Mouse (Mus musculus) hindbrain, embryonic 16.5 days (tissue): ENCODE data around the gene Cmtm8. TPM values are rescaled to one million over a fixed set of nuclear protein-coding genes. Genes with fewer than 3 reads are reported as not detected.

Experiments
- ATAC-seq: fragments of 200-750 bp; cut with Nextera tagmentation; 2 replicates; pipeline ENCODE4 v1.8.0; 2017; ENCODE audit warnings: moderate TSS enrichment, moderate library complexity
- H3K27ac ChIP-seq: fragments of 300-500 bp; sonication (generic); 2 replicates; pipeline ENCODE4 v1.5.1; 2014; ENCODE audit warnings: low read depth, mild to moderate bottlenecking, control low read depth, low read length, moderate library complexity
- H3K27me3 ChIP-seq: fragments of 300-500 bp; sonication (generic); replicated peaks from 2 replicates; pipeline ENCODE4 v1.6.1; 2014; ENCODE audit warnings: low read length; ENCODE audit not compliant: control insufficient read depth, insufficient read depth
- H3K36me3 ChIP-seq: fragments of 300-500 bp; sonication (generic); 2 replicates; pipeline ENCODE4 v1.6.1; 2014; ENCODE audit warnings: mild to moderate bottlenecking, low read length, moderate library complexity, mixed read lengths; ENCODE audit not compliant: control insufficient read depth, insufficient read depth
- H3K4me1 ChIP-seq: fragments of 300-500 bp; sonication (generic); 2 replicates; pipeline ENCODE4 v1.6.1; 2014; ENCODE audit warnings: low read depth, low read length; ENCODE audit not compliant: control insufficient read depth, insufficient read depth
- H3K4me2 ChIP-seq: fragments of 300-500 bp; sonication (generic); 2 replicates; pipeline ENCODE4 v1.6.1; 2014; ENCODE audit warnings: mild to moderate bottlenecking, low read length, control low read depth, moderate library complexity
- H3K4me3 ChIP-seq: fragments of 300-500 bp; sonication (generic); 2 replicates; pipeline ENCODE4 v1.5.1; 2014; ENCODE audit warnings: mild to moderate bottlenecking, low read length, control low read depth, moderate library complexity
- H3K9ac ChIP-seq: fragments of 300-500 bp; sonication (generic); 2 replicates; pipeline ENCODE4 v1.6.1; 2014; ENCODE audit warnings: low read depth, mild to moderate bottlenecking, control low read depth, low read length, moderate library complexity
- H3K9me3 ChIP-seq: fragments of 300-500 bp; sonication (generic); 2 replicates; pipeline ENCODE4 v1.6.1; 2014; ENCODE audit warnings: mild to moderate bottlenecking, low read length, moderate library complexity; ENCODE audit not compliant: control insufficient read depth
- WGBS: fragments of 180-500 bp; shearing (Covaris S2); extraction: QIAGEN DNeasy Blood & Tissue Kit; methylation state at CpG from one replicate; pipeline ENCODE4 v1.1.7; 2014; 5-methylcytosine and 5-hydroxymethylcytosine counted together
- polyA plus RNA-seq: library from polyadenylated mRNA; unstranded; fragments of >200 nt; fragmentation: Nextera tagmentation; extraction: Ambion mirVana; gene quantifications from 2 replicates; pipeline ENCODE4 v1.2.1, GENCODE M21; 2015

Cmtm8 gene
- polyA plus RNA-seq, 1 experiment from 2014 or later: 6.8 TPM

- no peaks in the 10 kb centered on the region for H3K36me3 ChIP-seq
- H3K4me3 ChIP-seq: no peak overlapping the region
- no peaks in the 10 kb centered on the region for H3K27me3 ChIP-seq
- no peak overlapping the region for H3K4me2 ChIP-seq
- no peaks in the 10 kb centered on the region for H3K9me3 ChIP-seq
- H3K9ac ChIP-seq: no peak overlapping the region
- no peaks in the 10 kb centered on the region for H3K4me1 ChIP-seq
- no peak for ATAC-seq
- 88% methylated on average over 8 of the region's 8 CpGs for WGBS
- no peak overlapping the region for H3K27ac ChIP-seq
Measured at GRCm38 (mm10) chr9:114829669-114830068, 14.3 kb downstream of the Cmtm8 start.

DNA sequence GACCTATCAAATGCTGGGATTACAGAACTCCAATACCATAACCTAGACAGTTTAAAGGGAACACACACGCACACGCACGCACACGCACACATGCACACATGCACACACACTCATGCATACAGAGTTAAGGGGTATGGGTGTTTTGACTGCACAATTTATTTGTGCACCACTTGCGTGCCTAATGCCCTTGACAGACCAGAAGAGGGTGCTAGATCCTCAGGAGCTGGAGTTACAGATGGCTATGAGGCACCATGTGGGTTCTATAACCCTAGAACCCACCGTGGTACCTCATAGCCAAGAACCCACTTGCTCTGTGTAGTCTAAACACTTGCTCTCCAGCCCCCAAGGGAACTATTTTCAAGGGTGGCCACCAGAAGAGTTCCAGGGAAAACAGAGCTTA lies 15.6 kb downstream of the Cmtm8 start:
- H3K27ac ChIP-seq: no peak overlapping the region
- no peaks in the 10 kb centered on the region for H3K36me3 ChIP-seq
- H3K4me3 ChIP-seq: no peak overlapping the region
- no peaks in the 10 kb centered on the region for H3K27me3 ChIP-seq
- H3K9ac ChIP-seq: no peak overlapping the region
- H3K4me2 ChIP-seq: no peak overlapping the region
- H3K9me3 ChIP-seq: no peaks in the 10 kb centered on the region
- no peaks in the 10 kb centered on the region for H3K4me1 ChIP-seq
- ATAC-seq: no peak
- WGBS: 98% methylated on average over 6 of the region's 6 CpGs

DNA sequence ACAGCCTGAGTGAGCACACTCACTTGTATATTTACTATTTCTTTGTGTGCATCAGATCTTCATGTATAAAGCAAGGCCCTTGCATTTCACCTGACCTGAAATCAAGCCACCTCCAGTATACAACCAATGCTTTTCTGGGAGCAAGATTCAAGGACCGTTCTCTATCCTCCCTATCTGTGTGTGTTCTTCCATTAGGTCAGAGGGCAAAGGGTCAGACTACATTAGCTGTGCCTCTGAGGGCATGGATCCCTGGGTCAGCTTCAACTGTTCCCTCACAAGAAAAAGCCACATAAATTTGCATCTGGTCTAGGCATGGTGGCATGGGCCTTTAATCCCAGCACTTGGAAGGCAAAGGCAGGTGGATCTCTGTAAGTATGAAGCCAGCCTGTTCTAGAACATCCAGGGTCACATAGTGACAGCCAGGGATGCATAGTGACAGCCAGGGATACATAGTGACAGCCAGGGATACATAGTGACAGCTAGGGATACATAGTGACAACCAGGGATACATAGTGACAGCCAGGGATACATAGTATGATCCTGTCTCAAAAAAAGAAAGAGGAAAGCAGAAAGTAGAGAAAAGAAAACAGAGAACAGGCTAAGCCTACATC lies 16.6 kb downstream of the Cmtm8 start:
- H3K9ac ChIP-seq: no peak overlapping the region
- 73% methylated on average over 1 of the region's 1 CpGs for WGBS
- no peaks in the 10 kb centered on the region for H3K9me3 ChIP-seq
- H3K27me3 ChIP-seq: no peaks in the 10 kb centered on the region
- no peaks in the 10 kb centered on the region for H3K4me1 ChIP-seq
- H3K4me3 ChIP-seq: no peak overlapping the region
- no peak overlapping the region for H3K27ac ChIP-seq
- no peaks in the 10 kb centered on the region for H3K36me3 ChIP-seq
- ATAC-seq: no peak
- no peak overlapping the region for H3K4me2 ChIP-seq

DNA sequence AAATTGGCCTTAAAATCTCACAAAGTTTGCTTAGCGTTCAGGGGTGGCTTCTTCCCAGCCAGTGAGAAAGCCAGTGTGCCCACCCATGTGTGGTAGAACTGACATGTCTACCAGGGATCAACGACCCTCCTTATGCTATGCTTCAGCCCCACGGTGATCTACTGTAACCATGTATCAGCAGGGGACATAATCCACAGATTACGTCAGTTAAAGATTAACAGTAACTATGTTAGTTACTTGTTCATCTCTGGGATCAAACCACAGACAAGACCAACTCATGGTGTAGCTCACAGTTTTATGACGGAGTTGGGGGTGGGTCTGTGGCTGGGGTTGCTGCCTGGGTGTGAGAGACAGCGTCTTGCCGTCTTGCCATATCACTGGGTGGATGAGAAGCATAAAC lies 19.8 kb downstream of the Cmtm8 start:
- Histone ChIP-seq H3K4me3 (no peak overlapping the region), H3K36me3 (no peaks in the 10 kb centered on the region), H3K4me2 (no peak overlapping the region), H3K27ac (no peak overlapping the region), H3K9me3 (no peaks in the 10 kb centered on the region), H3K27me3 (no peaks in the 10 kb centered on the region), H3K9ac (no peak overlapping the region), H3K4me1 (no peaks in the 10 kb centered on the region)
- ATAC-seq: no peak
- 93% methylated on average over 7 of the region's 7 CpGs for WGBS

DNA sequence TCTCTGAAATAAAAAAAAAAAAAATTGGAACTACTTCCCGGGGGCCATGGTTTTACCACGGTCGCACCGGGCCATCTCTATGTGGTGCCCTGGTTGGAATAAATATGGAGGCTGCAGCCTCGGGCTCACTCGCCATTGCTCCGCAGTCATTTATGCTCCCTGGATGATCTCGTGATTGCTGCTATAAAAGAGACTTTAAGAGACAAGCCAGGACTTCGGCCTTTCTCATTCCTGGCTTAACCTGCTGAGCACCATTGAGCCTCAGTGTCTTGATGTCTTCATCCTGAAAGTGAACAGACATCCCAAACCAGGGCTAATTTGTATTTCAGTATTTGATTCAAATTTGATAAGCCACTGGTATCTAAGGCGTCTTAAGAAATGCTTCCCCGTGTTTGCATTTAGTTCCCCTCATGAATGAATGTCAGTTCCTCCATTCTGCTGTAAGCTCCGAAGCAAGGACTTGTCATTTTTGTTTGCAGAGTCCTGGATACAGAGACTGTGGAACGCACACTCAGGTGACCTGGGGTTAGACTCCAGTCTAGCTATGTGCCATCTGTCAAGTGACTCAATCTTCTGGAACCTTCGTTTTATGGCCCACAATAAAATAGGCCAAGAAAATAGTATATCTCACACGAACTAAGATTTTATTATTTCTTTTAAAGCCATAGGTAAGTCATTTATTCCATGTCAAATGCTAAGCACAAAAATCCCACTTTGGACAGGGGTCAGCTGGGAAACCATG lies 22.2 kb downstream of the Cmtm8 start:
- 88% methylated on average over 15 of the region's 15 CpGs for WGBS
- Histone ChIP-seq H3K9ac (no peak overlapping the region), H3K4me1 (no peaks in the 10 kb centered on the region), H3K4me2 (no peak overlapping the region), H3K9me3 (no peaks in the 10 kb centered on the region), H3K27me3 (no peaks in the 10 kb centered on the region), H3K27ac (no peak overlapping the region), H3K4me3 (no peak overlapping the region), H3K36me3 (no peaks in the 10 kb centered on the region)
- ATAC-seq: no peak

- Histone ChIP-seq H3K9me3 (no peaks in the 10 kb centered on the region), H3K4me1 (no peaks in the 10 kb centered on the region), H3K4me3 (no peak overlapping the region), H3K9ac (no peak overlapping the region), H3K36me3 (no peaks in the 10 kb centered on the region), H3K27ac (no peak overlapping the region), H3K27me3 (no peaks in the 10 kb centered on the region), H3K4me2 (no peak overlapping the region)
- no peak for ATAC-seq
- WGBS: 74% methylated on average over 3 of the region's 3 CpGs
Measured at GRCm38 (mm10) chr9:114818918-114819317, 25.0 kb downstream of the Cmtm8 start.

DNA sequence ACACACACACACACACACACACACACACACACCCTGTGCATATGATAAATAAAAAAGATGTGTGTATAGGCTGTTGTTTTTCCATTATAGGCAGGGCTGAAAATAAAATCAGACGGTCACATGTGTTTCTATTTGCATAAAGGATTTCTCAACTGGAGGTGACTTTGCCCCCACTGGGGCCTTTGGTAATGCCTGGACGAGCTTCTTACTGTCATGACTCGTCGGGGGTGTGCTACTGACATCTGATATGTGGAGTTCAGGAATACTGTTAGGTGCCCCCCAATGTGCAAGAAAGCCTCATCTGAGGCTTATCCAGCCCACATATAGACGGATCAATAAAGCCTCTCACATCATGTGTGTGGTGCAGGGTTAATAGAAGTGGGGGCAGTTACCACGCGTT lies 26.9 kb downstream of the Cmtm8 start:
- Histone ChIP-seq H3K4me1 (no peaks in the 10 kb centered on the region), H3K4me3 (no peak overlapping the region), H3K27me3 (no peaks in the 10 kb centered on the region), H3K9ac (no peak overlapping the region), H3K36me3 (no peaks in the 10 kb centered on the region), H3K27ac (no peak overlapping the region), H3K4me2 (no peak overlapping the region), H3K9me3 (no peaks in the 10 kb centered on the region)
- WGBS: 75% methylated on average over 7 of the region's 7 CpGs
- ATAC-seq: no peak

GRCm38 (mm10) chr9:114816121-114816520 lies 27.8 kb downstream of the Cmtm8 start:
- 94% methylated on average over 7 of the region's 7 CpGs for WGBS
- H3K36me3 ChIP-seq: no peaks in the 10 kb centered on the region
- H3K27me3 ChIP-seq: no peaks in the 10 kb centered on the region
- no peak overlapping the region for H3K9ac ChIP-seq
- no peaks in the 10 kb centered on the region for H3K9me3 ChIP-seq
- H3K27ac ChIP-seq: no peak overlapping the region
- H3K4me1 ChIP-seq: no peaks in the 10 kb centered on the region
- H3K4me2 ChIP-seq: no peak overlapping the region
- H3K4me3 ChIP-seq: no peak overlapping the region
- ATAC-seq: no peak

GRCm38 (mm10) chr9:114815315-114815714 lies 28.6 kb downstream of the Cmtm8 start:
- Histone ChIP-seq H3K4me2 (no peak overlapping the region), H3K36me3 (no peaks in the 10 kb centered on the region), H3K9me3 (no peaks in the 10 kb centered on the region), H3K4me1 (no peaks in the 10 kb centered on the region), H3K27ac (no peak overlapping the region), H3K4me3 (no peak overlapping the region), H3K9ac (no peak overlapping the region), H3K27me3 (no peaks in the 10 kb centered on the region)
- ATAC-seq: no peak
- 82% methylated on average over 4 of the region's 4 CpGs for WGBS
